Mouse (Mus musculus): ENCODE results near the gene Tmem176a.
"Not testable (repeated sequence)": the region's sequence is repeated elsewhere in the genome, so short reads cannot be mapped to it uniquely, and the experiment has no call there.

Tmem176a gene

GRCm38 (mm10) chr6:48840371-48840969, at the start of gene Tmem176a:
Tmem176a (plus strand) TSS chr6:48840919.
- no peak for DNase-seq (ENCODE audit: low read depth, low spot score)

- DNase-seq (ENCODE audit: low read depth, low spot score): no peak
Measured at GRCm38 (mm10) chr6:48801897-48802296, 38.8 kb upstream of the Tmem176a start.

GRCm38 (mm10) chr6:48803406-48804051, 37.2 kb upstream of the Tmem176a start:
- no peak for DNase-seq (ENCODE audit: low read depth, low spot score)

- DNase-seq (ENCODE audit: low read depth, low spot score): no peak
Measured at GRCm38 (mm10) chr6:48804346-48804745, 36.4 kb upstream of the Tmem176a start.

GRCm38 (mm10) chr6:48806746-48807145, 34.0 kb upstream of the Tmem176a start:
- no peak for DNase-seq (ENCODE audit: low read depth, low spot score)

GRCm38 (mm10) chr6:48809494-48810219, 31.1 kb upstream of the Tmem176a start:
- no peak for DNase-seq (ENCODE audit: low read depth, low spot score)

- DNase-seq (ENCODE audit: low read depth, low spot score): no peak
Measured at GRCm38 (mm10) chr6:48815013-48815412, 25.7 kb upstream of the Tmem176a start.

- DNase-seq (ENCODE audit: low read depth, low spot score): peak; percentile 48
Measured at GRCm38 (mm10) chr6:48817815-48818214, 22.9 kb upstream of the Tmem176a start.

GRCm38 (mm10) chr6:48821991-48822785, 18.5 kb upstream of the Tmem176a start:
- not testable (repeated sequence) for DNase-seq (ENCODE audit: low read depth, low spot score)

- no peak for DNase-seq (ENCODE audit: low read depth, low spot score)
Measured at GRCm38 (mm10) chr6:48825016-48825415, 15.7 kb upstream of the Tmem176a start.

- no peak for DNase-seq (ENCODE audit: low read depth, low spot score)
Measured at GRCm38 (mm10) chr6:48828976-48829375, 11.7 kb upstream of the Tmem176a start.

- DNase-seq (ENCODE audit: low read depth, low spot score): no peak
Measured at GRCm38 (mm10) chr6:48829651-48830050, 11.1 kb upstream of the Tmem176a start.

GRCm38 (mm10) chr6:48830241-48830640, 10.5 kb upstream of the Tmem176a start:
- DNase-seq (ENCODE audit: low read depth, low spot score): no peak

GRCm38 (mm10) chr6:48831141-48831540, 9.6 kb upstream of the Tmem176a start:
- DNase-seq (ENCODE audit: low read depth, low spot score): no peak

- no peak for DNase-seq (ENCODE audit: low read depth, low spot score)
Measured at GRCm38 (mm10) chr6:48832426-48832825, 8.3 kb upstream of the Tmem176a start.

- no peak for DNase-seq (ENCODE audit: low read depth, low spot score)
Measured at GRCm38 (mm10) chr6:48833515-48833914, 7.2 kb upstream of the Tmem176a start.

GRCm38 (mm10) chr6:48835241-48835640, 5.5 kb upstream of the Tmem176a start:
- no peak for DNase-seq (ENCODE audit: low read depth, low spot score)

GRCm38 (mm10) chr6:48836146-48836545, 4.6 kb upstream of the Tmem176a start:
- DNase-seq (ENCODE audit: low read depth, low spot score): no peak

- no peak for DNase-seq (ENCODE audit: low read depth, low spot score)
Measured at GRCm38 (mm10) chr6:48837516-48837915, 3.2 kb upstream of the Tmem176a start.

GRCm38 (mm10) chr6:48838321-48839080, 2.2 kb upstream of the Tmem176a start:
- no peak for DNase-seq (ENCODE audit: low read depth, low spot score)

GRCm38 (mm10) chr6:48840973-48841625, 380 bp downstream of the Tmem176a start, which contains the start of gene Tmem176b:
Tmem176b (minus strand) TSS chr6:48841496.
- DNase-seq (ENCODE audit: low read depth, low spot score): peak; percentile 16

Data from retina, adult 2 months (tissue).